Mouse (Mus musculus) brain, adult 10 weeks (tissue): ENCODE data around the gene Olfr329-ps. TPM values are rescaled to one million over a fixed set of nuclear protein-coding genes. Genes with fewer than 3 reads are reported as not detected.

ENCODE experiments used
- polyA plus RNA-seq: library from polyadenylated mRNA; stranded (reverse); fragments of 350-450 nt; fragmentation: Illumina TruSeq; extraction: RNeasy Lipid Tissue Mini Kit (QIAGEN cat#74804); gene quantifications from one replicate; pipeline ENCODE4 v1.2.3, GENCODE M21; 2015; ENCODE audit warnings: low read depth, low replicate concordance

Gene Olfr329-ps
- not detected for polyA plus RNA-seq

DNA sequence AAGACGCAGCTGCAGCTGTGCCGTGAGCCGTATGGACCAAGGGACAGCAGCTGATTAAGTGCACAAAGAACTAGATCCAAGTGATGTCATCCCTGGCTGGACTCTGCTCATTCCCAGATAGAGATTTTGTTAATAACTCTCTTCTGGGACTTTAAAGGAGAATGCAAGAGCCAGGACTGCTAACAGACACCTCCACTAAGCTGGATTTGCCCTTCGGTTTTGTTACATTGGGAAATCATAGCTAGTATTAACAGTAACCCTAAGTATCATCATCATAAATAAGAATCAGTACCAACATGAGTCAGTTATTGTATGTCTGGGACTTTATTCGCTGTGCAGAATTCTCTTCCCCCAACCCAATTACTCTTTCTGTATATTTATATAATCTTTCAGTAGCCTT, at the start of gene Olfr329-ps:
TSS of gene Olfr329-ps (minus strand) at position 101 of the 400 bp plus-strand sequence.

DNA sequence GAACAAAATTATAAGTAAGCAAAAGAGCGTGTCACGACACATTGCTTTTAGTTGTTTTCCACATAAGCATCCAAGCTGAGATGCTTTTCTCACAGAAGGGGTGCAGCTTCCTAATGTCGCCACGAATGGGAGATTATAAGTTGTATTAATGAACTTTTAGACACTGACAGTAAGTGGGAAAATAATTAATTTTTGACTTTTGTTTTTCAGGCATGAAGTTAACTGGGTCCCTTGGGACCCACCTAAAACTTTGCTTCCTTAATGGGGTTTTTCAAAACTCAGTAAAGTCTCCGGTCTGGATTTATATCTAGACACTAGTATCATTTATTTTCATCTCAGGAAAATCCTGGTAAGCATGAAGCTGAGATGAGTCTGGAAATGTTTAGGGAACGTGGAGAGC, 48.6 kb upstream of the Olfr329-ps start, which contains the start of gene Olfr324:
TSS of gene Olfr324 (plus strand) at position 301 of the 400 bp plus-strand sequence.

DNA sequence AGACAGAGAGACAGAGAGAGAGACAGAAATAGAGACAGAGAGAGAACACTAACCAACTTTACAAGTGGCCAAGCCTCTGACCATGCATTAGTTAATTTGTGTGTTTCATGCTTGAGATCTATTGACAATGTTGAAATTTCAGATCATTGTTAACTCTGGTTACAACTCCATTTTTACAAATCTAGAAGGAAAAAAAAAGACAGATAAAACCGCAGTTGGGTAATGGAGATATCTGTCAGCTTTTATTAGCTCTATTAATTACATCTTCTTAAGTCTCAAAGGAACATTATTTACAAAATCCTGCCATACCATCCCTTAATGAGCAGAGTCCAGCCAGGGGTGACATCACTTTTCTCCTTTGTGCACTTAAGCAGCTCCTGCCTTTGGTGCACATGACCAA, 31.2 kb upstream of the Olfr329-ps start, which contains the start of gene Olfr325:
TSS of gene Olfr325 (plus strand) at position 301 of the 400 bp plus-strand sequence.

DNA sequence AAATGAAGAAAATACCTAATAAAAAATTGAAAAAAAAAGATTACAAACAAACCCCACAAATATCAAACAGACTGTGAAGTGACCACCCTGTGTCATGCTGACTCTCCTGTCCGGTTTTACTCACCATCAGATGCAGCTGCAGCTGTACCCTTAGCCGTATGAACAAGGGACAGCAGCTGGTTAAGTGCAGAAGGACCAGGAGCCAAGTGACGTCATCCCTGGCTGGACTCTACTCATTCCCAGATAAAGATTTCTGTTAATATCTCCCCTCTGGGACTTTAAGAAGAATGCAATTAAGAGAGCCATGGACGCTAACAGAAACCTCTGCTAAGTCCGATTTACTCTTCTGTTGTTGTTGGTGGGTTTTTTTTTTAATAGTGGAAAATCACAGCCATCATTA, 24.2 kb upstream of the Olfr329-ps start, which contains the start of gene Olfr224:
TSS of gene Olfr224 (minus strand) at position 149 of the 400 bp plus-strand sequence.

DNA sequence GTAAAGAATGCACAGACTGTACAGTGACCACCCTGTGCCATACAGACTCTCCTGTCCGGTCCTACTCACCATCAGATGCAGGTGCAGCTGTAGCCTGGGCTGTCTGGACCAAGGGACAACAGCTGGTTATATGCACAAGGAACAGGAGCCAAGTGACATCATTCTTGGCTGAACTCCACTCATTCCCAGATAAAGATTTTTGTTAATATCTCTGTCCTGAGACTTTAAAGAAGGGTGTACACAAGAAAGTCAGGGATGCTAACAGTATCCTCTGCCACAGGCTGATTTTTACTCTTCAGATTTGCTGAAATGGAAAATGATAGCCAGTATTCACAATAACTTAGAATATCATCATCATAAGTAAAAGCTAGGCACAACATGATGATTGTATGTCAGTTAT, 9.3 kb upstream of the Olfr329-ps start, which contains the start of gene Olfr328:
TSS of gene Olfr328 (minus strand) at position 101 of the 400 bp plus-strand sequence.

DNA sequence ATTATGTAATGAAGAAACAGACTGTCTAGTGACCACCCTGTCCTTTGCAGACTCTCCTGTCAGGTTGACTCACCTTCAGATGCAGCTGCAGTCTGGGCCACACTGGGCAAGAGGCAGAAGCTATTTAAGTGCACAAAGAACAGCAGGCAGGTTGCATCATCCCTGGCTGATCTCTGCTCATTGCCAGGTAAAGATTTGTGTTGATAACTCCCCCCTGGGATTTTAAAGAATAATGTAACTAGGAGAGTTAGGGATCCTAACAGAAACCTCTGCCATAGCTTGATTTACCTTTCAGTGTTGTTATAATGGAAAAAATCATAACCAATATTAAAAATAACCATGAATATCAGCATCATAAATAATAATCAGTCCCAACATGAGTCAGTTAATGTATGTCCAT, 11.5 kb downstream of the Olfr329-ps start, which contains the start of gene Olfr330:
TSS of gene Olfr330 (minus strand) at position 101 of the 400 bp plus-strand sequence.

DNA sequence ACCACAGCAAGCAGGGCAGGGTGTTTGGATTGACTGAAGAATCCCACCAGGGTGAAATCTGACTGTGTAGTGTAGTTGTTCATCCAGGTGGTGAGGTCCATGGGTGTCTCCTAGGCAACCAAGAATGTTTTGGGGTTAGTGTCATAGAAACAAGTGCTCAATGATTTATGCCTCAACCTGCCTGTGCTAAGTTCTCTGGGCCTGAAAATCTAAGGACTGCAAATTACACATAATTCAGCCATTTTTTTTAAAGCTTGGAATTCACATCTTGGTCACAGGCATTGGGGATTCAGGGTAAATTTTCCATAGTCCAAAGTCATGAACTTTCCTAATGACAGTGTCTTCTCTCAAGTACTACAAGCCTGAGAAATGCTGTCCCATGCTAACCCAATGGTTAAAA, 43.8 kb downstream of the Olfr329-ps start, which contains the start of gene Olfr331:
TSS of gene Olfr331 (minus strand) at position 101 of the 400 bp plus-strand sequence.

DNA sequence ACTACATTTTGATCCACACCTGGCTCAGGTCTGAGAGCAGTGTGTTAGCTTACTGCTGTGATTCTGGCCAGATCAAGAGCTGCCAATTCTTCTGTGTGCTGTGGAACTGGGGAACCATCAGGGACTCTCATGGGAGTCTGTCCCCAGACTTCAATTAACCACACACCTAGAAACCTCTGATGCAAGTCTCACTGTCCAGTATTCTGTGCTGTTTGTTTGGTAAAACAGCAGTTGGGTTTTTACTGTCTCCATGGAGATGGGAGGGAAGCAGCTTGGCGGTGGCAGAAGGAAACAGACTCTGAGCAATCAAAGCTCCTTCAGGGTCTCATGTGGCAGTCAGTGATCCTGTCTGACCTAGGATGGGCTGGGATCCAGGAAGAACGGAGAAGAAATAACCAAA, 53.8 kb downstream of the Olfr329-ps start, which contains the start of gene Olfr332:
TSS of gene Olfr332 (minus strand) at position 101 of the 400 bp plus-strand sequence.

Other genes starting within 250 kb of the Olfr329-ps start
- 26.8 TPM for gene Zfp692, start 239.4 kb downstream of the Olfr329-ps start, polyA plus RNA-seq
- gene Zfp672, start 216.1 kb downstream of the Olfr329-ps start, polyA plus RNA-seq, result 35.8 TPM
- 37.3 TPM for gene Sh3bp5l, start 215.7 kb downstream of the Olfr329-ps start, polyA plus RNA-seq
- not detected for gene Lypd8, start 167.4 kb downstream of the Olfr329-ps start, polyA plus RNA-seq
- gene 1810065E05Rik, start 125.3 kb downstream of the Olfr329-ps start, polyA plus RNA-seq, result not detected
- gene Gm12253, start 113.9 kb downstream of the Olfr329-ps start, polyA plus RNA-seq, result not detected
- not detected for gene Lypd9, start 93.5 kb downstream of the Olfr329-ps start, polyA plus RNA-seq
- not detected for gene Olfr30, start 84.2 kb downstream of the Olfr329-ps start, polyA plus RNA-seq
- not detected for gene Olfr332, start 53.9 kb downstream of the Olfr329-ps start, polyA plus RNA-seq
- not detected for gene Olfr331, start 43.9 kb downstream of the Olfr329-ps start, polyA plus RNA-seq
- gene Olfr330, start 11.6 kb downstream of the Olfr329-ps start, polyA plus RNA-seq, result not detected
- not detected for gene Olfr328, start 9.2 kb upstream of the Olfr329-ps start, polyA plus RNA-seq
- not detected for gene Olfr224, start 24.1 kb upstream of the Olfr329-ps start, polyA plus RNA-seq
- gene Olfr325, start 31.3 kb upstream of the Olfr329-ps start, polyA plus RNA-seq, result not detected
- gene Olfr324, start 48.7 kb upstream of the Olfr329-ps start, polyA plus RNA-seq, result not detected
- gene 2210407C18Rik, start 69.7 kb upstream of the Olfr329-ps start, polyA plus RNA-seq, result not detected
- not detected for gene Olfr323, start 84.1 kb upstream of the Olfr329-ps start, polyA plus RNA-seq
- gene Trim58, start 94.0 kb upstream of the Olfr329-ps start, polyA plus RNA-seq, result not detected
- gene Olfr322, start 112.4 kb upstream of the Olfr329-ps start, polyA plus RNA-seq, result not detected
- not detected for gene Olfr320, start 134.7 kb upstream of the Olfr329-ps start, polyA plus RNA-seq
- gene Olfr319, start 152.7 kb upstream of the Olfr329-ps start, polyA plus RNA-seq, result not detected
- not detected for gene Olfr318, start 177.6 kb upstream of the Olfr329-ps start, polyA plus RNA-seq
- not detected for gene Olfr317, start 192.8 kb upstream of the Olfr329-ps start, polyA plus RNA-seq
- 1.3 TPM for gene Olfr316, start 206.3 kb upstream of the Olfr329-ps start, polyA plus RNA-seq
- not detected for gene Olfr315, start 226.8 kb upstream of the Olfr329-ps start, polyA plus RNA-seq
- not detected for gene Olfr314, start 236.5 kb upstream of the Olfr329-ps start, polyA plus RNA-seq